Mouse (Mus musculus): Measurements from ENCODE around the gene Mtcl1.

The Mtcl1 gene

DNA sequence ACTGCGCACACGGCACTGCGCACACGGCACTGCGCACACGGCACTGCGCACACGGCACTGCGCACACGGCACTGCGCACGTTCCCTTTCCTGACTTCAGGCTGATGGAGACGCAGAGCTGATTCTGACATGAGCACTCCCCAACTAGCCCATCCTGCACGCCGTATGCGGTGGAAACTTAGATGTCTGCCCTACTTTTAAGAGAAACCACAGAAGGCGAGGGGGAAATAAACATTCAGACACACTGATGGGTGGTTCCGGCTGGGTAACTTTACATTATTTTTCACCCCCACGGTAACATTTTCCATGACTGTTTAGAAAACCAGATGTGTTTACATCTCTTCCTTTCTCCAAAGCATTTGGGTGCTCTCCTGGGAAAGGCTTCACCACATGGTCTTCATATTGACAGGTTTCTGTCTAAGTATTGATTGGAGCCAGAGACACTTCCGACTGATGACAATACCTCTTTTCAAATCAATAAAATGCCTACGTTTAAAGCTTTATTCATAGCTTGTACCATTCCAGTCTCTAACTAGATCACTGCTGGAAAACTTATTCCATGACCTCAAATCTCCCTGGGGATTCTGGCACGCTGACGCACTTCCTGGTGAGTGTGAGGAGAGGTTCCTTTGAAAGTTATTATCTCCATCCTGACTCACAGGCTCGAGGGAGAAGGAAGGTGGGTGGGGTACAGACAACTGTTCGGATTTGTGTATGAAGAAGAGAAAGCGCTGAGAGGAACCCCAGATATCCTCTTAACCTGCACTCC, 84.8 kb downstream of the Mtcl1 start:
- DNase-seq (ENCODE audit: low read depth, low spot score) = no peak

DNA sequence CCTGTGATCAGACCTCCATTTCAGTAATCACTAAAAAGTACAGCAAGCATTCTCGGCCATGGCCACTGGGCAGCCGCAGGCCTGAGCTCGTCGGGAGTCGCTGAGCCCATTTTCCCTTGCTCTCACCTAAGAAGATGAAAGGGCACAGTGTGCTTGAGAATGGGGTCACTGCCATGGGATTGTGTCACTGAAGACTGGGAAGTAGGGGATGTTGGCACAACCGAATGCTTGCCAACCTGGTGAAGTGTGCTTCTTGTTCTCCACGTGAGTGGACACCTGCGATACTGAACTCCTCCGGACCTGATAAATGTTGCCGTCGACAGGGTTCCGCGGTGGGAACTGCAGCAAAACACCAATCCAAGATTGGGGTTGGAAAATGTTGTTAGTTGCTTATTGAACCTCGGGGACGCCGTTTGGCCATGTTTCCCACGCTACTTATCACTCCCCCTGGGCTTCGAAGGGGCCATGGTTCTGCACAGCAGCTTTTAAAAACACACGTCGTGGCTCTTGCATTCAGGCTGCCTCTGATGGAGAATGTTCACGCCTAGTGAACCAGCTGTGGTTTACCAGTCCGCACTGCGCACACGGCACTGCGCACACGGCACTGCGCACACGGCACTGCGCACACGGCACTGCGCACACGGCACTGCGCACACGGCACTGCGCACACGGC, 85.6 kb downstream of the Mtcl1 start:
- no peak for DNase-seq (ENCODE audit: low read depth, low spot score)

DNA sequence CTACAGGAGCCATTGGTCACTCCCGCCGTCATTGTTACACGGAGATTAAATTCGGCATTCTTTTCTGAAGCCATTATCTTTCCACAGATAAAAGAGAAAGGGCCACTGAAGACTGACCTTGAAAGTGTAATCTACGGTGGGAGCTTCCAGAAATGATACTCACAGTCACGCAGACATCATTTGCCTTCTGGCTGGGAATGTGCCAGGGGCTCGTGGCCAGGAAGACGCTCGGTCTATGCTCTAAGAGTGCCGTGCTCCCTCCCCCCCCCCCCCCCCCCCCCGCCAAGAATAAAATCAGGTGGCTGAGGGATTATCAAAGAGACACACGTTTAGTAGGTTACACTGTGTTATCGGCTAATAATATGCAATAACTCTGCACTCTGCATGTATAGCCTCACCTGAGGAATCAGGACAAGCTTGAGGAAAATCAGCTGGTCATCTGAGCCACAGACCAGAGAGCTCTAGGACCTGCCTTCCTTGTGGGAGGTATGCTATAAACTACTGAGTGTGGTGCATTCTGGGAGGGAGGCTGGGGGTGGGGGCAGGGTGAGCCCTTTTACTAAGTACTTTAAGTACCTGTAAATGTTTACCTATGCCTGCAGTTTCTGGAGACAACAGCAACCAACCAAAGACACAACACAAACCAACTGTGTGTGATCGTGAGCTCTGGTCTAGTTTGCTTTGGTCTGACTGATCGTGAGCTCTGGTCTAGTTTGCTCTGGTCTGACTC, 87.1 kb downstream of the Mtcl1 start:
- DNase-seq (ENCODE audit: low read depth, low spot score) = no peak

DNA sequence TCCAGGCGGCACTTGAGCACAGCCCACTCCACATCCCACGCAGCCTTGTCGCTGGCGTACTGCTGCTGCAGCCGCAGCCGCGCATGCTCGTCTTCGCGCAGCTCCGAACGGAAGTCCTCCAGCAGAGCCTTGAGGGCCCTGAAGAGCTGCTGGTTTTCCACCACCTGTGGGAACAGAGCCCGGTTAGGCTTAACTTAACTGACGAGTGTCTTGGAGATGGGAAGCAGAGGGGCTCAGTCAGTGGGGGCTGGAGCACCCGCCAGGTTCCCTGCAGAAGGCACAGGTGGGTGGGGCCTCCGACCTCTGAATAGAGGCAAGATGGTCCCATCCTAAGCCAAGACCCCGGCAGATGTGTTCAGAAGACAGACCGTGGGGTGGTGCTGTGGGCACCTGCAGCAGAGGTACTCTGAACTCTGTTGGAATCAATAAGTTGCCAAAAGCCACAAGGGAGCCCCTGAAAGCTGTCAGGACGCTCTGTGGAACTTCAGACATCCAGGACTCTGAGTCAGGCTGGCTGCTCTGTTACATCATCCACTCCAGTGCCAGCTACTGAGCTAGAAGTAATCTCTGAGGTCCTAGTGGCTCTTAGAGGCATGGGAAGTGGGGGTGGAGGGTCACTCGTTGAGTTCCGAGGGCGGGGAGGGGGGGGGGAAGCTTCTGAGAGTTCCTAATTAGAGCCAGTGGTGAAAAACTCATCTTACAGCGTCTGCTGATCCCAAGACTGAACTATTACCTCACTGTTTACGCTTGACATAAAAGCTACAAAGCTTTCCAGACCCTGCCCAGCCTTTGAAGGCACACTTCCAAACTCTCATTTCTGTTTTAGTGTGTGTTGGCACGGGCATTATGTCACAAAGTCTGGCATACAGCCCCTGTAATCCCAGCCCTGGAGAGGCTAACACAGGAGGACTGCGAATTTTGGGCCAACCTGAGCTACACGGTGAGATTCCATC, 91.2 kb downstream of the Mtcl1 start:
- no peak for DNase-seq (ENCODE audit: low read depth, low spot score)

DNA sequence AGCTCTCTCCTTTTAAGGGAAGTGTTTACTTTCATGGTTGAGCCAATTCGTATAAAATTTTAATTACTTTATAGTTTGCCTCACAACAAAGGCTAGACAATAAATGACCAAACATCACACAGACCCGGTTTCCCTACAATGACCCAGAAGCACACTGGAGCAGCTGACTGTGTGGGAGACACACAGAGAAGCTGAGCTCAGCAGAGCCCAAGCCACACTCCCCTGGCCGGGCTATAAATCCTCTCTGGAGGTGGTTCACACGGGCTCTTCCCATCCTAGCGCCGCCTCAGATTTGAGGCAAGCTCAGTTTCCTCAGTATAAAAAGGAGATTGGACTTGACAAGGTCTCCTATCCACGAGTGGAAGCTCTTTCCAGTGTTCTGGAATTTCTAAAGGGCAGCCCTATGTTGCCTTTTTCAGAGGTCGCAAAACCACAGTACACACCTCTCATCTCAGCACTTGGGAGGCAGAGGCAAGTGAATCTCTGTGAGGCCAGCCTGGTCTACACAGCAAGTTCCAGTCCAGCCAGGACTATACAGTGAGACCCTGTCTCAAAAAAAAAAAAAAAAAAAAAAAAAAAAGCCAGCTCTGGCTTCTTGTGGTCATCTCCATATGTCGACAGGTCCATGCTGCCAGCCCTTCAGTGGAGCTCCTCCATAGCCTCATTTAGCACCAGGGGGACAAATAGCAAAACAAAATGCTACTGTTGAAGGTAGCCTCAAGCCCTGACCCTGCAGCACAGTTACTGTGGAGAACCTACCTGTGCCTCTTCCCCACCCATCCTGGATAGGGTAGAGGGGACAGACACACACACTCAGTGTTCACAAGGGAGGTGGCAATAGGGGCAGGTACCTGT, 92.2 kb downstream of the Mtcl1 start:
- no peak for DNase-seq (ENCODE audit: low read depth, low spot score)

DNA sequence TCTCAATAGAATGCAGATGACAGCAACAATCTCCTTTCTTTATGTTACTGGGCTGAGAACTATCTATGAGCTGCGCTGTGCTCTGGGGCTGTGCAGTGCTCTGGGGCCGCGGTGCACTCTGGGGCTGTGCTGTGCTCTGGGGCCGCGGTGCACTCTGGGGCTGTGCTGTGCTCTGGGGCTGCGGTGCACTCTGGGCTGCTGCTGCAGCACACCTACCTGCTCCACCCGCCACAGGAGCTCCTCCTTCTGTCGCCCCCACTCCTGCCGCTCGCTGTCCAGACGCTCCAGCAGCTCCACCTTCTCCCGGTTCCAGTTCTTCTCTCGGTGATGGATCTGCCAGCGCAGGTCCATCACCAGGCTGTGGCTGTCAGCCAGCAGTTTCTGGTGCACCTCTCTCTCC, 95.6 kb downstream of the Mtcl1 start:
- DNase-seq (ENCODE audit: low read depth, low spot score) = no peak

DNA sequence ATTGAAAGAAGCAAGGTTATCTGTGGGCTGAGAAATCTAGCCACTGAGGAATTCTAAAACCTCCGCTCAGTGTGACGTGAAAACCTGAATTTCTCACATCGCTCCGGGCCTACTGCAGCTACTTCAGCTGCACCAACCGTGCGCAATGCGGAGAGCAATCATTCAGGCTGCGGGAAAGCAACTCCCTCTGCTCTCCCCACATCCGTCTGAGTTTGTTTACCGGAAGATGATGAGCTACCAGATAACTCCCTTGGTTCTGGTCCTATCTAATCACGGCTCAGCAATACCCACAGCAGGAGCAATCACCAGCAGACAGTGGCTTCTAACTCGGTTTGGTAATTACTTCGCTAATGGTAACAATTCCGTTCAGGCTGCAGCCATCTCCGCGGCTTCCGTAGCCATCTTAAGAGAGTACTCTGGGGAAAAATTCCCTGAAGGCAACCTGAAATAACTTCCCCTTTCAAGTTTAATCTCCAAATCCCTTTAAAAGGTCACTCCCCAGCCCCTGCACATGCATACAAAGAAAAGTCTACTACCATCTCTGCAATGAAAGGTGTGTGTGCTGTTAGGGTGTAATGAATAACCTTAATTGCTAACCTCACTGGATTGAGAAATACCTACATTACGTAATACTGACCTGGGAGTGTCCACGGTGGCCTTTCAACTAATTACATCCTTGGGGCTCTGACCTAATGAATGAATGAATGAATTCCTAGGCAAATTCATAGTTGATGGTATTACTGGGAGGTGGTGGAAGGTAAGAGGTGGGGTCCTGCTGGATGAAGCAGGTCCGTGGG, 96.5 kb downstream of the Mtcl1 start:
- no peak for DNase-seq (ENCODE audit: low read depth, low spot score)

DNA sequence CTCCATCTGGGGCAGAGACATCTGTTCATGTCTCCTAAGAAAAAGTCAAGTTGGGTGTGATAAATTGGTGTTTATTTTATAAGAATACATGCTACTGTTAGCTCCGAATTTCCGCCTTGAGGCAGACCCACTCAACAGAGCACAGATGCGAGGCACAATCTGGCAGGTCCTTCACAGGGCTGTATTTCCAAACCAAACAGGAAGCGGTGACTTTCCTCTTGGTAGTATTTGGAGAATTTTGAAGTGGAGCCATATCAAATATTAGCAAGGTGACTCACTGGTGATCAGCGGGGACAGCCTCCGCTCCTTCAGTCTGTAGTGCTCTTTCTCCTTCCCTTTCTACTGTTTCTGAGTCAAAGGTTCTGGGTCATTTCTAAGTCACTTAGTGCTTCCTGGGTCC, 97.3 kb downstream of the Mtcl1 start:
- DNase-seq (ENCODE audit: low read depth, low spot score) = no peak

DNA sequence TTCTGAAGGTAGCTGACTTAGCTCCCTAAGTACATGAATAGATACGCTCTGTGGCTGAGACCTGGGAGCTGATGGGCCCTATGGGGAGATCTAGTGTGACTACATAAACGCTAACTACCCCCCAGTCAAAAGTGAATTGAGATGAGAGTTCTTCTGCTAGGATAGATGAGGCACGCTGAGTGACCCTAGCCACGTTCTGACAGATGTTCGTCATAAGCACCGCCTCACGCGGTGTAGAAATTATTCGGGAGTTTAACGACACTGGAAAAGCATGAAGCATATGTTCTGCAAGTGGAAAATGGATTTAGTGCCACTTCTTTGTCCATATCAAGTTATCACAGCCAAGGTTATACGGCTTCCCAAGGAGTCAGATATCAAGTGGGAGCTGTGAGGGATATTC, 98.9 kb downstream of the Mtcl1 start:
- DNase-seq (ENCODE audit: low read depth, low spot score) = no peak

DNA sequence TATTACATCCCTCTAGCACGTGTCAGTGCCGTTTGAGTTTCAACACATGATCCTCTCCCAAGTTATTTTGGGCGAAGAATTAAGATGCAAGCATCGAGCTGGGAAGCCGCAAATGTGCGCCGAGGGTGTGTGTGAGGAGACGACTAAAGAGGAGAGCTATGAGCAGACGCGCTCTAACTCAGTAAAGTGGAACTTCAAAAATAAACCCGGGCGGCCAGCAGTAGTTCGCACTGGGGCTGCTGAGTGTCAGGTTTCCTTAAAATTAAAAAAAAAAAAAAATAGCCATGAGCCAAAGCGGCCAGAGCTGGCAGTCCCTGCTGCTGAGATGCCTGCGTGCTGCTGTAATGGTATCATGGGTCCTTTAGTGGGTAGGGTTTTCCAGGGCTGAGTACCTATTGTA, 99.4 kb downstream of the Mtcl1 start:
- no peak for DNase-seq (ENCODE audit: low read depth, low spot score)

DNA sequence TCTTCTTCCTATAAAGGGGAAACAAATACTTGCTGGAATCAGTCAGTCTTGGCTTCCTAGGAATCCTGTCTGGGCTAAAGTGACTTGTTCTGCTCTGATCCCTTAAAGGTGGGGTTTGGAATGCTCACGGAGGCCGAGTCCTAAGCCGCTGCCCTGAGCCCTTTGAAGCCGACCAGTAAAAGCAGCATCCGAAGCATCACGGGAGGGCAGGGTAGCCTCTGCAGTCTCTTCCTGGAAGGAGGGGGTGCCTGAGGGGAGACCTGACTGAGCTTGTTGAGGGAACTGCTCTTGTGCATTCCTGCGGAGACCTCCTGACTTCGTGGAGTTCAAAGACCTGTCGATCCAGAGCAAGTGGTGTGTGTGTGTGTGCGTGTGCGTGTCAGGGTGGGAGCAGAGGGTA, 103.2 kb downstream of the Mtcl1 start:
- DNase-seq (ENCODE audit: low read depth, low spot score) = no peak

DNA sequence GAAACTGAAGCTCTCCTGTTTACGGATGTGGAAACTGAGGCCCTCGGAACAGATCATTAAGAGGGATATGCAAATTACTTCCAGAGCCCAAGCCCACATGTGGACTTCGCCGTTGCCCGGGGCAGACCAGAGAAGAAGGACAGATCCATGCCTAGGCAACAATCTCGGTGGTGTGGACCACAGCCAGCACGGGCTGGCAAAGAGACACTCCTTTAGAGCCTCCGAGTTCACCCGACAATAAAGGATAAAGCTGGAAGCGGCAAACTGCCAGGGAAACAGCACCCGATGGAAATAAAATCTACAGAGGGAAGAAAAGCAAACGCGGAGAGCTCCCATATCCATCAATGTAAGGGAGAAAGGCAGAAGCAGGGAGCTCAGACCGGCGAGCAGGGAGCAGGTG, 103.9 kb downstream of the Mtcl1 start:
- no peak for DNase-seq (ENCODE audit: low read depth, low spot score)

DNA sequence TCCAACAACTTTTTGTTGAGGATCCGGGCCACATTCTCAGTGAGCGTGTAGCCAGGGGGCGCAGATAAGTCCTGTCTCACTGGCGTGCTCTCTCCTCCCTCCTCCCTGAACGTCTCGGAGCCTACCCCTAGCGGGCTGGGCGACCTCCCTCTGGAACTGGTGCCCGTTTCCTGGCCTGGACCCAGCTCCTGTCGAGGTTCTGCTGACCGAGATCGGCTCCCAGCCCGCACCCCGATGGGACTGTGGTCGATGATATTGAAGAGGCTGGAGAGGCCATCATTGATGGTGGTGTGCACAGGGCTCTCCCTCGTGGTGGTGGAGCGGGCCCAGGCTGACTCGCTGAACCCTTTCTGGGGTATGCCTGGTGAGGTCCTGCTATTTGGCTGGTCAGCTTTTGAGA, 106.6 kb downstream of the Mtcl1 start:
- no peak for DNase-seq (ENCODE audit: low read depth, low spot score)

DNA sequence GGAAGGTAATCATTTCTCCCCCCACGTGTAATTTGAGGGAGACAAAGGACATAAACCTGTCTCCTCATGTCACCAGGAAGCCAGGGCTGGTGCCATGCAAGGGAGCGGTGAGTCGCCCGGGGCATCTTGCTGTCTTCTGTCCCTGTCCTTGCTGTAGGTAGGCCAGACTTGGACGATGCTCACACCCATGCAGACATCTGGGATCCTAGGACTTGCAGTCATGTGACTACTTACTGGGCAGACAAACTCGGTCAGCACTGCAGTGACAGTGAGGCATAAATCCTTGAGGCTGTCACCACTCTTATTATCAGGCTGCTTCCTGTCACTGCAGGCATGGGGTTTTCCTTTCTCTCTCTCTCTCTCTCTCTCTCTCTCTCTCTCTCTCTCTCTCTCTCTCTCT, 107.9 kb downstream of the Mtcl1 start:
- no peak for DNase-seq (ENCODE audit: low read depth, low spot score)

DNA sequence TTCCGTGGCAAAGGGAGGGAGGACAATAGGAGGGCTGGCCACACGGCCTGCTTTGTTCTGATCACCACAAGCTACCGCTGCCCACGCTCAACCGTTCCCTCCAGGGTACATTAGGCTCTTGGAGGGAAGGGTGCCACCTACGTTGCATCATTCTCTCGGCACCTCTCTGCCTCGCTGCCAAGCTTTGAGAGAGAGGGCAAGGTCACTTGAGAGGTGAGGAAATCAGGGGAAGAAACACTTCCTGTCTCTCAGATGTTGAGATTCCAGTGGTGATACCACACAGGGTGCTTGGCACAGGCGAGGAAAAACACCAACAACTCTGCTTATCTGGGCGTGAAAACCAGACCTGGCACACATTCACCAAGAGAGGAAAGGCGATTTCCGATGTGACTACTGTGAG, 108.8 kb downstream of the Mtcl1 start:
- DNase-seq (ENCODE audit: low read depth, low spot score) = no peak

DNA sequence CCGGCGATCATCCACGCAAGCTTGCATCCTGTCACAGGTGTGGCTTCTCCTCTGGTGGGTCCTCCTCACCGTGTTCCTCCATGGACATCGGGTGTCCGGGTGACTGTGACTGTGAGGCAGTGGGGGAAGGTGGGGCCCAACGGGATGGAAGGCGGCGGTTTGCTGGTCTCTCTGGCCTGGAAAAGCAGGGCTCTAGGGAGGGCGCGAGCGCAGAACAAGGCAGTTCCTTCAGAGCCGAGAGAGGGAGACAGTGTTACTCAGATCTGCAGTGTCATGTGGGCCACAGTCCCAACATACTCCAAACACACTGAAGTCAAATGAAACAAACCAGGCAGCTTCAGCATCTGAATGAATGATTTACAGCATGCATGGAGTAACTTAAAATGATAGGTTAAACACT, 111.6 kb downstream of the Mtcl1 start:
- no peak for DNase-seq (ENCODE audit: low read depth, low spot score)

DNA sequence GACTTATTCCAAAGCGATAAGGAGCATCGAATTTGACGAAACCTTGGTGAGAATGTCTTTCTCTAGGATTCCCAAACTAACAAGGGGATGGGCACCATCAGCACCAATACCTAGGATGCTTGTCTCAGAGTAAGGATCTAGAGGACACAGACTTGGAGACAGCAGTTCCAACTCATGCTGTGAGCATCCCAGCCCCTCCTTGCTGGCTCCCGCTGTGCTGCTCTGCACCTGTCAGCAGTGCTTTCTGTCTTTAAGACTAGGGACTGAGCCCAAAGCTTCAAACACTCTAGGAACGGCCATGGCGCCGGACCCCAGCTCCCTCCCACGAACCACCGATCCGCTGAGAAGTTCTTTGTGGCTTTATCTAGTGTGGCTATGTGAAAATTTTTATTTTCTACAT, 114.0 kb downstream of the Mtcl1 start:
- no peak for DNase-seq (ENCODE audit: low read depth, low spot score)

DNA sequence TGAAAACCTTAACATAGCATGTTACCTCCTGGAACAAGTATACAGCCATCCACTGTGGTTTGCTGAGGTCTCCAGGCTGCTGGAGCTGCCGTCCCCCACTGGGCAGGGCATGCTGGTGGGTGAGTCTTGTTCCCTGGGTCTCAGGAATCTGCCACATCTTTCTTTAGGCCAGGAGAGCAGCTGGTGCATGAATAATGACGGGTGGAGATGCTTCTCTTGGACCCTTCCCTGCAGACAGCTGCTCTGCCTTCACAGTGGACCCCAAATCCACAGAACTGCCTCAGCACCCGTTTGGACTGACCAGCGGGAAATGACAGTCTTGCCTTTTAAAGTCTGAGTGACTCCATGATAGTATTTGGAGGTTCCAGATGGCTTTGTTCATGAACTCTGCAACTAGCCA, 114.7 kb downstream of the Mtcl1 start:
- DNase-seq (ENCODE audit: low read depth, low spot score) = no peak

DNA sequence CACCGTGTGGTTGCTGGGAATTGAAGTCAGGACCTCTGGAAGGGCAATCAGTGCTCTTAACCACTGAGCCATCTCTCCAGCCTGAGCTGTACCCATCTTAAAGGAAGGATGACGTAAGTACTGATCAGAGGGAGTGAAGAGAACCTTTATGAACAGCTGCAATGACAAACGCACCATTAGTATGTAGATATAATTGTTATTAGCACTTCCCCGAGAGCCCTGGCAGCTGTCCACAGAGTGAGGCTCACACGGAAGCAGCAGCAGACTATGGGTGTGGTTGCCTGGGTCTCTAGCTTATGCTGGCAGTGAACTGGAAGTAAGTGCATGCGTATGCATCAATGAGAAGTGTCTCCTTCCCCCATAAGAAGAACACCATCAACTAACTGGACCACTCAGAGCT, 118.3 kb downstream of the Mtcl1 start:
- DNase-seq (ENCODE audit: low read depth, low spot score) = no peak

DNA sequence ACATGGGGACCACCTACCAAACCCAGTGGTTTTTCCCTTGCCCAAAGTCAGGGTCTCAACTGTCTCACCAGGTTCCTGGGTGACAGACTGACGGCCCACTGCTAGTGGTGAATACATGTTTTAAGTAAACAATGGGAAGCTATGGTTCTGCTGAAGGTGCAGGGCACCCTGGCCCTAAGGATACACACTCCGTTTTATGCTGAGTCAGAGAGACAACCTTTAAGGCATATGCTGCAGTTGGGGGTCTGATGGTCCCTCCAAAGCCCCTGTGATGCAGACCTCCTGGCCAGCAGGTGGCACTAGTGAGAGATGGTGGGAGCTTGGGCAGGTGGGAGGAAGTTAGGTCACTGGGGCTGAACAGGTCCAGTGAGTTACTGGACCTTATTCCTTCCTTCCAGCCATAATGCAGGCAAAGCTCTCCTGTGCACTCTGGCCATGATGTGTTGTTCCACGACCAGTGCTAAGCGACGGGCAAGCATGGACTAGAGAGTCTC, 123.0 kb downstream of the Mtcl1 start:
- no peak for DNase-seq (ENCODE audit: low read depth, low spot score)

Data from c-Kit-negative CD71-positive TER-119-positive erythroid progenitor cells, embryonic 14.5 days (primary cell).